Mouse (Mus musculus): ENCODE data around the gene Ankrd53.
"Not testable (repeated sequence)": the region's sequence is repeated elsewhere in the genome, so short reads cannot be mapped to it uniquely, and the experiment has no call there.

Gene Ankrd53

GRCm38 (mm10) chr6:83766982-83767381 is 4.5 kb downstream of the Ankrd53 start:
- no peak for DNase-seq (ENCODE audit: low spot score)

DNA sequence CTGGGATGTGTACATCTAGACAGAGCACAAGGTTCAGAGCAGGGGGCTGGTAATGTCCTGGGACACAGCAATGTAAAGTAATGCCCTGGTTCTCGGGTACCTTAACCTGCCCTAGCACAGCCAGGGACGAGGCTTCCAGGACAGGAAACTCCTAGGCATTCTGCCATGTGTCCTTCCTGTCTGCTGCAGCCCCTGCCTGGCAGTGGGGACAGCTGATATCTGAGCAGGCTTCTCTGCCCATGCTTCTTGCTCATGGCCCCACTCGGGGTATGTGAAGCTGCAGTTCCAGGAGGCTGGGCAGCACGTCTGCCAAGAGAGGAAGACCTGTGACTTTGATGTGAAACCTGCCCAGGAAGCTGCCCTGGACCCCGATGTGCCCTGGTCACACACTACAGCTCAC is 6.0 kb downstream of the Ankrd53 start:
- DNase-seq (ENCODE audit: low spot score) = no peak

DNA sequence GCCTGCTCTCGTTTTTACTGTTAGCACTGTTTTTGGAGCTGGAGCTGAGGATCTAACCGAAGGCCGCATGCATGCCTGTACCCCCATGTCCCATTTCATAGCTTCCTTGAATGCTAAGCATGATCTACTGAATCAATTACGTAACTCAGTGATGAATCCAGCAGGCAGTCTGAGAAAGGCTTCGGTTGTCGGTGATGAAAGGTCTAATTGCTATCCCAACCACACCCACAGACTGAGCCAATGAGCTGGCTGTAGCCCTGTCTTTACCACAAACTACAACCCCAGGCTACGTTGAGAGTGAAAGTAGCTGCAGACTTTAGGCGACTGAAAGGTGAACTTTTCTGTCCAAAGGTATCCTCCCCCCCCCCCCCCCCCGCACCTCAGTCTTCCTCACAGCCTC is 11.7 kb downstream of the Ankrd53 start:
- DNase-seq (ENCODE audit: low spot score) = no peak

DNA sequence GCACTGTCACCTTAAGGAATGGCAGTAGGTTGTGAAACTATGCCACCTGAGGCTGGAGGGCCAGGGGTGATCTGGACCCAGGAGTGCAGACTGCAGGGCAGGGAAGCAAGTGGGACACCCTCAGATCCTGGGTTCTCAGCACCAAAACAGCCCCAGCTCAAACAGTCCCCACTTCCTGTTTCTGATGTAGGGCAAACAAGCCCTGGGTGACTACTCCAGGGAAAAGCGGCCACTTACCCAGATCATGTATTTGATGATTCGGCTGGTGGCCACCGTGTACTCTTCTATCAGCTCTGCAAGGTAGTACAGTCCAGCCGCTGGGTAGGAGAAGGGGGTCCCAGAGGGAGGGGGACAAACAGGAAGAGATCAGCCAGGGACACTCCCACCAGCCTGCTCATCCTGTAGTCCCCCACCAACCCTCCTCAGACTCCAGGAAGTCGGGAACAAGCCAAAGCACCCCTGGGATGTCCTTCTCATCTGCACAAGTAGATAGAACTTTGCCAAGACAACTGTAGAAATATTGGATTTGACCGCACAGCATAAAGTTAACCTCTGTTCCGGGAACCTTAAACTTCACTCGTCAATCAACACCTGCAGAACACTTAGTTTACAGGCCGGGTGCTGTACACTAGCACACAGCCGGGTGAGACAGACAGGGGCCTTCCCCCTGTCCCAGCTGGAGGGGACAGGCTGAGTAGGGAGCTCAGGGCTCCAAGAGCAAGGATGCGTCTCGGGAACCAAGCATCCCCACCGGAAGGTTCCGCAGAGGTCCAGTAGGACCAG is 12.5 kb downstream of the Ankrd53 start:
- DNase-seq (ENCODE audit: low spot score) = peak; percentile 33

- peak; percentile 91 for DNase-seq (ENCODE audit: low spot score)
Measured at GRCm38 (mm10) chr6:83775638-83776293, 13.3 kb downstream of the Ankrd53 start, which contains the start of gene Tex261. TSS of gene Tex261 (minus strand) at chr6:83775813.

DNA sequence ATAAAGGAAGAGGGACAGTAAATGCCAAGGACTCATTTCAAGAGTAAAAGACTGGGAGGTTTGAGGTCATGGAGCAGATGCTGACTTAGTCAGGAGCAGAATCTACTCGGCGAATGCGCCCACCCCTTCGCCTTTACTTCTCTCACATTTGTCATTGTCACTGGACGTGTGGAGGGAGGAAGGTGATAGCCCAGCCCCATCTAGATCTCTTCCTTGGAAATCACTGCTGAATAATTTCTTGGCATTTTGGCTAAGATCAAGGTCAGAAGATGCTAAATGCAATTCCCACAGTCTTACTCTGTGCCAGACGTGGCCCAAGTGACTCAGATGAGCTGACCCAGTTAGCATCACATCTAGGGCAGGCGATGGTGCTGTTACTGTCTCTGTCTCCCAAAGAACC is 15.9 kb downstream of the Ankrd53 start:
- DNase-seq (ENCODE audit: low spot score) = no peak

DNA sequence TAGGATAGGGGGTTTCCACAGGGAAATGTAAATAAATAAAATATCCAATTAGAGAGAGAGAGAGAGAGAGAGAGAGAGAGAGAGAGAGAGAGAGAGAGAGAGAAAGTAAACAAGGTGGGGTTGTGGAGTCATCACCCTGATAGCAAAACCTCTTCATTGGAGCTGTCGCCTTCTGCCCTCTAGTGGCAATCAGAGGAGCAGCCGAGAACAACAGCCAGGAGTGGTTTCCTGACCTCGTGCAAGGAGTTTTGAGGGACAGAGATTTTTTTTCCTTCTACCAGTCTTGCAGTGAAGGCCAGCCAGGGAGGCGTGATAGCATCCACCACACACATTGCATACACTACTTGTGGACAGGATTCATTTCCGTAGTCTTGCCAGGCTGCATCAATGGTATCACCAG is 16.6 kb downstream of the Ankrd53 start:
- peak; percentile 16 for DNase-seq (ENCODE audit: low spot score)

DNA sequence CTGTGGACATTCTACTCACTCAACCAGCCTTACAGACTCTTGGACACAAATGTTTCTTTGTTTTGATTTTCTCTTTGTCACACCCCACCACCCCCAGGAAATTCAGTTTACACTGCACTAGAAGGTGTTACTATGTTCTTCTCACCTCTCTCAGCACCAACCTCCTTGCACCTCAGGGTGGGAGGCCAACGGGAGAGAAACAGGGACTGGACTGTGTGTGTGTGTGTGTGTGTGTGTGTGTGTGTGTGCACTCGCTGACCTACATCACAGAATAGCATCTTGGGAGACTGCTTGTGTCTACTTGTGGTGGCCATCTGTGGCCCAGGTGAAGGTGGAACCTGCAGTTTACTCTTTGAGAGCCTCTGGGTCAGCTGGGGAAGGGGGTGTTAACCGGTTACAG is 24.0 kb downstream of the Ankrd53 start:
- DNase-seq (ENCODE audit: low spot score) = no peak

- no peak for DNase-seq (ENCODE audit: low spot score)
Measured at GRCm38 (mm10) chr6:83788554-83788953, 26.1 kb downstream of the Ankrd53 start.

GRCm38 (mm10) chr6:83790533-83790932 is 28.1 kb downstream of the Ankrd53 start:
- not testable (repeated sequence) for DNase-seq (ENCODE audit: low spot score)

DNA sequence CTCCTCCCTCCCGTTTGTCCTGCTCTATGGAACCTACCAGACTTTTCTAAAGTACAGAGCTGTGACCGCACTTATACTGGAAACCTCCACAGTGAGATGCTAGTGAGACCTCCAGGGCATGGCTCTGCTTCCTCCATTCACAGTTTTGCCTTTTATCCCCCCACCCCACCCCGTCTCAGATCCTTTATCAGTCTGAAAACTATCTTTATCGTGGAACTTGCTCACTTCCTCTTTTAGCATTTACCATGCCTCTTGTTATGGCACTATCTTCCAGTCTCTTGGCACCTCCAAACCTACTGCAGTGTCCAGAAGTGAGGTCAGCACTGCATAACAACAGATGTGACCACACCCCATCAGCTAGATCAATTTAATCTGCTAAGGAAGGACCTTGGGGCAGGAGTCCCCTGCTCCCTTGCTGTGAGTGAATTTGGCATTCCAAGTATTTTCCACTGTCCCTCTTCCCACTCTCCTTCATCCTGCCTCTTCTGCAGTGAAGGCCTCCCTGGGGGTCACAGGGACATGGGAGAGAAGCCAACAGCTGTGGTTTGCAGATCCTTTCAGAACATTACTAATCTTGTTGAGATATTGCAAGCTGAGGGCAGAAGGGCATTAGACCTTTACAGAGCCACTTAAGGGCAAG is 28.9 kb downstream of the Ankrd53 start:
- DNase-seq (ENCODE audit: low spot score) = no peak

DNA sequence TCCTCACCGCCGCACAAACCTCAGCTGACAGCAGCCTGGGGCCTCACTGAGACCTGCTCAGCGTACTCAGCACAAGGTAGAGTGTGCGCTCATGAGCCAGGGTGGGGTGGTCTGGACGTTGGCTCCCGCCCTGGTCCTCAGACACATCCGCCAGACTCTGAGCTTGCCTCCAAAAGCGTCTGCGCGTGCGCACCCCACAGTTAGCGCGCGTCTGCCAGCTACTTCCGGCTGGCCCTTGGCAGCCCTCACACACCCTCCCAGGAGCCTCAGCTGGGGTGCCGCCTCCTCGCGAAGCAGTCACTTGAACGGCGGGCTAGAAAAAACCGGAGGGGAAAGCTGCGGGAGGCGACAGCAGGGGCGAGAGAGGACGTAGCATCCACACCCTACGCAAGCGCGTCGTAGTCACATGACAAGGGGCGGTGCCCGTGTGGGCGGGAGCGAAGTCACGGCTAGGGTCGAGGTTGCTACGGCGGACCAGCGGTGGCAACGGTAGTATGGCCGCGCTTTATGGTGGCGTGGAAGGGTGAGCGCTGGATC is 32.4 kb downstream of the Ankrd53 start, which contains the start of gene Nagk:
Gene Nagk (plus strand): TSS at position 223 of the 537 bp plus-strand sequence.
- DNase-seq (ENCODE audit: low spot score) = peak; percentile 97

DNA sequence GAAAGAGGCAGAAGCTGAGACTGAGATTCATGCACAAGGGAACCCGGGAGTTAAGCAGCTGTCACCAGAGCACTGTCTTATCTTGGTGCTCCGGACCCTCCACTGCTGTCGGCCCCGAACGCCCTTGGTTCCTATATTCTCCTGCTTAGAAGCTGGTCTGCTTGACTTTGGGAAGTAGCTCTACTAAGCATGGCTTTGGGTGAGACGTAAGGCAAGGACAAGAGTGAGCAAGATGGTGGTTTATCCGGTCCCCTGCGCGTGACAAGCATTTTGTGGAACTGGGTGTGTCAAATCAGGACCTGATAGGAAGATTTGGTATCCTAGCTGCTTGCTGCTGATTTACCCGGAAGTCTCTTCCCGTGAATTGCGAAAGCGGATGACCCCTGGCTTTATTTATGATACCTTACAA is 33.1 kb downstream of the Ankrd53 start:
- DNase-seq (ENCODE audit: low spot score) = peak; percentile 77

- no peak for DNase-seq (ENCODE audit: low spot score)
Measured at GRCm38 (mm10) chr6:83796686-83797085, 34.2 kb downstream of the Ankrd53 start.

DNA sequence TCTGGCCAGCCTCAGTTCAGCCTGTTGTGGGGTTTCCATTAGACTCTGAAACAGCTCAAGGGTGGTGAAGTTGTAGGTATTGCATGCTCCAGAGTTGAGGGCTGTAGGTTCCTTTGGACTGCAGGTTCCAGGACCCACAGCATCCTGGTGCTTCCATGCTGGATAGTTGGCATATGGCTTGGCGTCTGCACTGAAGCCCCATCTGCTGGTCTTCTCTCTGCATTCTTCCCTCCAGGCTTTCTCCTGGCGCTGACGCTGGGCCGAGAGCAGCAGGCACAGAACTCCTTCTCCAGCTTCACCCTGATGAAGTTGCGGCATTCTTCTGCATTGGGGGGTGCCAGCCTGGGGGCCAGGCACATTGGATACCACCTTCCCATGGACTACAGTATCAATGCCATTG is 39.6 kb downstream of the Ankrd53 start:
- no peak for DNase-seq (ENCODE audit: low spot score)

GRCm38 (mm10) chr6:83802846-83803245 is 40.4 kb downstream of the Ankrd53 start:
- DNase-seq (ENCODE audit: low spot score) = no peak

DNA sequence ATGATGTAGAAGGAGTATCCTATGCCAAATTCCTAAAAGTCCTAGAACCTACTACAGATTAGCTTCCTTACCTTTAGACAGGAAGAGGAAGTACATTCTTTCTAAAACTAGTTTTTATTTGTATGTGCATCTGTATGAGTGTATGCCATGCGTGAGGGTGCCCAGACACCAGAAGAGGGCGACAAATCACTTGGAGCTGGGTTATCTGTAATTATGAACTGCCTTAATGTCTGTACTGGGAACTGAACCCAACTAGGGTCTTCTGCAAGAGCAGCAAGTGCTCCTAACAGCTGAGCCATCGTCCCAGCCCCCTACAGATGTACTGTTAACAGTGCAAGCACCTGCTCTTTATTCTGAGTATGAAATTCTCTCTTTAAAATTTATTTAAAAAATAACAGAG is 53.4 kb downstream of the Ankrd53 start:
- DNase-seq (ENCODE audit: low spot score) = no peak
